Mouse (Mus musculus) CD4-positive, CD25-positive, alpha-beta regulatory T cell, adult 2 months (primary cell): ENCODE data around the gene Slc7a6.

Experiments used
- DNase-seq: peaks from one replicate; pipeline ENCODE4 v3.0.0-alpha.2; 2012; ENCODE audit warnings: low read depth, low spot score

The Slc7a6 gene

DNA sequence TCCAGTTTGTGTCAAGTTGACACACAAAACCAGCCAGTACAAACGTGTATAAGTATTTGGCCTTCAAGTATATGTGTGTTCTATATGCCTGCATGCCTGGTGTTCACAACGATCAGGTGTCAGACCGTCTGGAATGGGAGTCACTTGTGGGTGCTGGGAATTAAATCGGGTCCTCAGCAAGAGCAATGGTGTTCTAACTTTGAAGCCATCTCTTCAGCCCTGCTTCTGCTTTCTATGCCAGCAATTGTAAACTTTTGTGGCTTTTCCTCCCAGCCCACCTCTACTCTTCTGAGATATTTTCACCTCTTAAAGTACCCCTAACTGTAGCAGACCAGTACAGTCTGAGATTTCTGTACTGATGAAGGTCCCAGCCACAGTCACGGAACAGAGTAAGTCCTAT is 28.5 kb upstream of the Slc7a6 start:
- no peak for DNase-seq

DNA sequence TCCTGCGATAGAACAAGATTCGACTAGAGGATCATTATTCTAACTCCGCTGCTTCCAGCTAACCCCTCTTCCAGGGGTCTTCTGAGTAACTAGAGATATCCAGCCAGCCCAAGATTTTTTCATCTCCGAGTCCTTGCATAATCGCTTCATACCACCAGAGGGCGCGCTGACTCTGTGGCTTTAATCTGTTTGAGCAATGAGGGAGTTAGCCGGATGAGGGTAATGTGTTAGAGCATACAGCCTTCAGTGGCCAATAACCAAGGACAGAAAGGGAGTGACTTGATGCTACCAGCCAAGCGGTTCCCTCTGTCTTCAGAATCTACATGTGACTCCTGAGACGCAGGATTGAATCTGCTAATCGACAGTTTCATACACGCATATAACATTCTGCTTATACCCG is 27.9 kb upstream of the Slc7a6 start:
- DNase-seq = peak; percentile 91

DNA sequence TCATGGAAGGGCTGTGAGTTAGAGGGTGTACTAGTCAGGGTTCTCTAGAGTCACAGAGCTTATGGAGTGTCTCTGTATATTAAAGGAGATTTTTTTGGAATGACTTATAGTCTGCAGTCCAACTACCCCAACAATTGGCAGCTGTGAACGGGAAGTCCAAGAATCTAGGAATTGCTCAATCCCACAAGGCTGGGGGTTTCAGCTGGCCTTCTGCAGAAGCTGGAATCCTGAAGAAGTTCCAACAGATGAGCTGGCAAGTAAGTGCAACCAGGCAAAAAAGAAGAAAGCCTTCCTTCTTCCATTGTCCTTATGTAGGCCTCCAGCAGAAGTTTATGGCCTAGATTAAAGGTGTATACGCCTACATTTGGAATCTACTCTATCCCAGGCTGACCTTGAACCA is 23.3 kb upstream of the Slc7a6 start:
- no peak for DNase-seq

DNA sequence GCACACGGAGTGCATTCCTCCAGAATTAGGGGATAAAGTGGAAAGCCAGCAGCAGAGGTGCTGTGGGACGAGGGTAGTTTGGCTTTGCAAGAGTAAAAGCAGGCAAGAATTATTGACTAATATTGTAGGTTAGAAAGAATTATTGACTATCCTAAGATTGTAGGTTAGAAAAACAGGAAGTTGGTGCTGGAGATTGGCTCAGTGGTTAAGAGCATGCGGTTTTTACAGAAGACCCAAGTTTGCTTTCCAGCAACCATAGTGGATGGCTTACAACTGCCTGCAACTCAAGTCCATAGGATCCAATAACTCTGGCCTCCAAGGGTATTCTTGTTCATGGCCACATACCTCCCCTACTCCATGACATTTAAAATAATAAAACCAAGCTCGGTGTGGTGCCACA is 22.6 kb upstream of the Slc7a6 start:
- no peak for DNase-seq

DNA sequence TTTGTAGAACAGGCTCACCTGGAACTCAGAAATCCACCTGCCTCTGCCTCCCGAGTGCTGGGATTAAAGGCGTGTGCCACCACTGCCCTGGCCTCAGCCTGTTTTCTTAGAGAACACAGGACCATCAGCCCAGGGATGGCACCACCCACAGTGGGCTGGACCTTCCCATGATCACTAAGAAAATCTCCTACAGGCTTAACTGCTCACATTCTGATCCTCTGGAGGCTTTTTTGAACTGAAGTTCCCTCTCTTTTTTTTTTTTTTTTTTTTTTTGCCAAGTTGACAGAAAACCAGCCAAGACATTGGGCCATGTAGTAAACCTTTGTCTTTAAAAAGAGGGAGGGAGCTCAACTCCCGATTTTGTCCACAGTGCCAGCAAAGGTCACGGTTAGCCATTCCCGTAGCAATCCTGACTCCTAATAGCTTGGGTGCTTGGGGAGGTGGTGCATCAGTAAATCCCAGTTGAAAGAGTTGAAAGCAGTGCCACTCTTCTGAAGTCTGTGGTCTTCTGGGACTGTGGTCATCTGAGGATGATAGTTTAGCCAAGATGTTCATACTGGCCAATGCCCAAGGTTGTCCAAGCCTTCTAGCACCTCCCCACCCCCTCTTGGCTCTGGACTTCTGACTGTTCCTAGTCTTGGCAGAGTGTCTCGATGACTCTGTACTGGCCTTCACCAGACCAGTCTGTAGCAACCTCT is 20.6 kb upstream of the Slc7a6 start:
- no peak for DNase-seq

DNA sequence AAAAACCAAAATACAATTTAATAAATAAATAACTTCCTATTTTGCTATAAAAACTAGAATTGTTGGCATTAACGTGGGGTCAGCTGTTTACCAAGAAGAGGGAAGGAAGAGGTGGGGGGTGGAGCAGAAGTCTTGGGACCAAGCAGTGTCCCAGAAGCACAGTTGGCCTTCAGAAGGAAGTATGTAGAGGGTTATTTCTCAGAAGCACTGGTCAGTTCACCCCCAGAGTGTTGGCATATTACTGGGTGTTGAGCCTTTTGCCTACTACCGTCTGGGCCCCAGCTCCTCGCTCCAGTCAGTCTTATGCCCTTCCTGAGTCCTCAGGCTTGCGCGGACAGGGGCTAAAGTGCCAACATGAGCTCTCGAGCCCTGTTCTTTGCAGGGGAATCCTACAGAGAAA is 19.6 kb upstream of the Slc7a6 start:
- no peak for DNase-seq

DNA sequence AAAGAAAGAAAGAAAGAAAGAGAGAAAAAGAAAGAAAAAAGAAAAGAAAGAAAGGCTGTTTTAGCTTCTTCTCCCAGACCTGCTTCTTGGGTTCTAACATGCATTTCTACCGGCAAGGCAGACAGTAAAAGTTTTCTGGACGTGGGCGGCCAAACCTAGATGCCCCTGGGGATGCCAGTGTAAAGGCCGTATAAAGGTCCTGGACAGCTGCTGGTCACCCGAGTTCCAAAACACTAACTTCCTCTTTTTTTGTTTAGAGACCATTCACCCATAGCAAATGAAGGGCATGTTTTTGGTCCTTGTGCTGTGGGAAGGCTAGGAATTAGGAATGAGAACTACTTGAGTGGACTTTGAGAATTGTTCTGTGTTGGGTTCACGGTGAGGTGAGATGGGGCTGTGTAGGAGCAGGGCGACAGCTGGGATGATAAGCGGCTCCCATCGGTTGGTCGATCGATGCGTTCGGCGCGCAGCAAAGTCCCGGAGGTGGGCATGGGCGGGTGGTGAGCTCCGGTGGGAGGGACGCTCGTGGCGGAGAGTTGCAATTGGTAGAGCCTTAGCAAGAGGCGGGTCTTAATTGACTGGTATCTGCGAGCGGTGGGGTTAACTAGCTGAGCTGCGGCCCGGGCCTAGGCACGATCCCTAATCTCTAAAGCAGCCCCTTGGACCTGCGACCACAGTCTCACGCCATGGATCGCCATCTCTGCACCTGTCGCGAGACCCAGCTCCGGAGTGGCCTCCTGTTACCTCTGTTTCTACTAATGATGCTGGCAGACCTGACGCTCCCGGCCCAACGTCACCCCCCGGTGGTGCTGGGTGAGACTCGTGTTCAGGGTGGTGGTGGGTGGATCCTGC is 18.6 kb upstream of the Slc7a6 start, which contains the start of gene Pla2g15:
Gene Pla2g15 (plus strand): TSS at position 599 of the 852 bp plus-strand sequence.
- DNase-seq = peak; percentile 95

DNA sequence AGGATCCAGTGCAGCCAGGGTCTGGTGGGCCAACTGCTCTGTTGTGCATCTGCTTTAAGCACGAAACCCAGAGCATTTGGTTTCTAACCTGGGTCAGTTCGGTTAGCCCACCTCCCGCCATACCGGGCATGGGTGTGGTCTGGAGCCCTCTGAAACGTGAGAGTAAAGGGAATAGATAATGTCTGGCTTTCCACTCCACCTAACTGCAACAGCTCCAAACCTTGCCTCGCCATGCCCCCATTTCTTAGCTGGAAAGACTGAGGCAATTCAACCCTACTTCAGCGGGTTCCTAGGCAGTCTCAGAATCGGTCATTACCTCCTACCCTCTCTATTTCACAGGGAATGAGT is 18.0 kb upstream of the Slc7a6 start:
- DNase-seq = no peak

DNA sequence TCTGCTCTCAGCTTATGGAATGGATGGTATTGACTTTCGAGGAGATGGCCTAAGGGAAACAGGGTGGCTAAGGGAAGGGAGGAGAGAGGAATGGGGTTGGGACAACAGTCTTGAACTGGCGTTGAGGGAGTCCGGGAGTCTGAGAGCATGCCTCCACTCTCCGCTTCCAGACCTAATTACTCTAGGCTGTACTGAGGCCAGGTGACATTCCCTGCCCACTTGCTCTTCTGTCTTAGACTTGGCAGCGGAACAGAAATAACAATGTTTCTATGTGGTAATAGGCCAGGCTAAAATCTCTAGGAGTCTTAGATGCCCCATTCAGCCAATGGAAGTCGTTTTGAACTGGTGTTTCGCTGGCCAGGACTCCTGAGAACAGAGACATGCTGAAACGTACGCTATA is 17.6 kb upstream of the Slc7a6 start:
- no peak for DNase-seq

DNA sequence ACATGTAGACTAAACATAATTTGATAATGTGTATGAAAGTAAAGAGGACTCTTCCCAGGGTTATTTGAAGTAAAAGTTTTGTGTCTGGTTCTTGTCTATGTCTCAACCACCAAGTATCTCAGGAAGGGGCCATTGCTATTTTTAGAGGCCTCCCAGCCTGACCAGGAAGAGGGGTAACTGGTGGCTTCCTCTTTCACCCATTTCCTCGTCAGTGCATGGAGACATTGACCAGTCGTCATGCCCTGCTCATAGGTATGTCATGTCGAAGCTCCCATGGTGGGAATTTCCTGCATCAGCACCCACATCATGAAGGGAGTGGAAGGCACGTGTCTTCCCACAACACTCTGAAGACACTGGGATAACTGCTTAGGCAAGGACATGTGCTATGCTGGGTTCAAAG is 15.8 kb upstream of the Slc7a6 start:
- DNase-seq = no peak

DNA sequence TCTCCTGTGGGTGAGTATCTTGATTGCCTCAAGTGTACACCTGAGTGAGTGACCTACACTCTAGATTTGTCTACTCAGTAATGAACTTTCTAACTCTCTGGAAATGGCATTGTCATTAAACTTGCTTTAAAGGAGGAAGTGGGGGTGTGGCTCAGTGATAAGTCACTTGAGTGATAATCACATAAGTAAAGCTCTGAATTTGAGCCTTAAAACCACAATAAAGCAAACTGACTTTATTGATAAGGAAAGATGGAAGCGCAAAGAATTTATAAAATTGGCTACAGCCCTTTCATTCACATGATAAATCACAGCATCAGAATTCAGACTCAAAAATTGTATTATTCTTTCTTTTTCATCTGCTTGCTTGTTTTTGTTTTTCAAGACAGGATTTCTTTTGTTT is 11.2 kb upstream of the Slc7a6 start:
- DNase-seq = no peak

DNA sequence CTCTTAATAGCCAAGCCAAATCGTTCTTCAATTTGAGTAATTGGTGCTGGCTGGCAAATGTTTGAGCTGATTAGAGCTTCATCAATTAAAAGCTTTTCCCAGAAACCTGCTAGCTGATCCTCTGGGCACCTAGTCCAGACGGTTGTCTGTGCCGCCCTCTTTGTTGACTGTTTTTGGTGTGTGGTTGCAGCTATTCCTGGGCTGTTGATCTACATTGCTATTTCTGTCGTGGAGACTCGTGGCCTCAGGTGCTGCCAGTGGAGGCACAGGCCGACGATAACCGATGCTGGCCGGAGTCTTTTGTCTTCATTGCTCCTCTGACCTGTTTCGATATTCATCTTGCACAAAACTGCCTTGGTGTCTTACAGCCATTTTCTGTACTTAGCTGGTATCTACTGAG is 10.3 kb upstream of the Slc7a6 start:
- DNase-seq = no peak

DNA sequence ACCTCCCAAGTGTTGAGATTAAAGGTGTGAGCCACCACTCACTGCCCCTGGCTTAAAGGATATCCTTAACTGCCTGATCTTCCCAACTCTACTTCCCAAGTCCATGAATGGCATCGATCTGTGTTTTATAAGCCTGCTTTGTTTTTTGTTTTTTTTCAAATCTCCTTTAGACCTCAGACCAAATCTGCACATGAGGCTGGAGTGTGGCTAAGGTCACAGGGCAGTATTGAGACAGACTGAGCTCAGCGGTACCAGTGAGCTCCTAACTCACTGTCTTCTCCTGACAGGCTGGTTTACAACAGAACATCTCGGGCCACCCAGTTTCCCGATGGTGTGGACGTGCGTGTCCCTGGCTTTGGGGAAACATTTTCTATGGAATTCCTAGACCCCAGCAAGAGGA is 8.8 kb upstream of the Slc7a6 start:
- DNase-seq = no peak

DNA sequence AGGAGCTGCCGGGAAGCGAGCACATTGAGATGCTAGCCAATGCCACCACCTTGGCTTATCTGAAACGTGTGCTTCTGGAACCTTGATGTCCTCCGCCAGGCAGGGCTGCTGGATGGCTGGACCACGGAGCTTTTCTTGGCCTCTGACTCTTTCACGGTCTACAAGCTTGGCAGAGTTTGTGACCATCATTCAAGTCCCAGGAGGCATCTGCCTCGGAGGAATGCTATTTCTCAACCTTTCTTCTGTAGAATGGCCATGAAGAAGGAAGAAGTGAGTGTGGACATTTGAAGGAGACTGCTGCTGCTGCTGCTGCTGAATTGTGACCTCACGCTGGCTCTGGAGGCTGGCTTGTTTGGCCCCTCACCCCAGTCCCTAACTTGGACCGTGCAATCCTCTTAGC is 5.4 kb upstream of the Slc7a6 start:
- no peak for DNase-seq

DNA sequence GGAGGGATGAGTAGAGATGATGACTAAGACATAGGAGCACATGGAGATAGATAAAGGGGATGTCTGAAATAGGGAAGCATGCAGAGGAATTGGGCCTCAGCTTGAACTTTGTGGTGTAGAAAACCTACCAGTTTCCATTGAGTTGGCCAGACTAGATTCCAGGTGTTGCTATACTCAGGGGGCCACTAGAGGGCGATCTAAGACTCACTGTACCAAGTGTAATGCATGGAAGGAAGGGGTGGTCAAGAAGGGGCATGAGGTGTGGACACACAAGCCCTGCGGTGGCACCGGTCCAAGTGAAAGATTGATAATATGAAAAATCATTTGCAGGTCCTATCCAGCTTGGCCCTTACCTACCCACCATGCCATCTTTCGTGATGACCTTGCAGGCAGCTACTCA is 3.2 kb upstream of the Slc7a6 start:
- peak; percentile 83 for DNase-seq

DNA sequence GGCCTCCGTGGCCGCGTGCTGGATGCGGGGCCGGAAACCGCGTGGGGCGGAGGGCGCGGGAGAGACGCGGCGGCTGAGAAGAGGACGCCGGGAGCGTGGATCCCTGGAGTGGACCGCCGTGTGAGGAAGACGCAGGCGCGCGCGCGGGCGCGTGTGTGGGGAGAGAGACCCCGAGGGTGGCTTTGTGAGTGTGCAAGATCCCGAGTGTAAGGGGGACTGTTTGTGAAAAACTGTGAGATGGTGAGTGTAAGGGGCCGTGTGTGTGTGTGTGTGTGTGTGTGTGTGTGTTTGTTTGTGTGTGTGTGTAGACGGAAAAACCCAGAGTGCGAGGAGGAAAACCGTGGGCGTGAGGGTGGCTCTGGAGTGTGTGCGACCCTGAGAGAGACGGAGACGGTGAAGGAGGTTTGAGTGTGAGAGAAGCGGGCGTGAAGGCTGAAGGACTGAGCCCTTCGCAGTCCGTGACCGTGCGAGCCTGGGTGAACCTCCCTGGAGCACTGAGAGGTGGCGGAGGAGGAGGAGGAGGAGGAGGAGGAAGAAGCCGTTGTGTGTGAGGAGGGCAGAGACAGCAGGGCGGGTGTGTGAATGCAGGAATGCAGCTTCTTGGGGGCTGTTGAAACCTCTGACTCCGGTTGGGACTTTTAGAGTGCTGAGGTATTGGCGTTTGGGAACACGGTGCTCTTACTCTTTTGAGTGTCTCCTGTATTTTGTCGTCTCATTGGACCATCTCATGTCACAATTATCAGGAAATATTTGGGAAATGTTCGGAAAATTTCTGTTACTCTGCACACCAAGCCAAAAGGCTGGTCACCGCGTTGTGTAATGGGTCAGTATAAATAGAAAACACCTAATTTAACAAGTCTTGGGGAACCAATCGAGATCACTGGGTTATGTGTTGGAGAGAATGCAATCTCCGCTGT is 618 bp downstream of the Slc7a6 start:
- no peak for DNase-seq

DNA sequence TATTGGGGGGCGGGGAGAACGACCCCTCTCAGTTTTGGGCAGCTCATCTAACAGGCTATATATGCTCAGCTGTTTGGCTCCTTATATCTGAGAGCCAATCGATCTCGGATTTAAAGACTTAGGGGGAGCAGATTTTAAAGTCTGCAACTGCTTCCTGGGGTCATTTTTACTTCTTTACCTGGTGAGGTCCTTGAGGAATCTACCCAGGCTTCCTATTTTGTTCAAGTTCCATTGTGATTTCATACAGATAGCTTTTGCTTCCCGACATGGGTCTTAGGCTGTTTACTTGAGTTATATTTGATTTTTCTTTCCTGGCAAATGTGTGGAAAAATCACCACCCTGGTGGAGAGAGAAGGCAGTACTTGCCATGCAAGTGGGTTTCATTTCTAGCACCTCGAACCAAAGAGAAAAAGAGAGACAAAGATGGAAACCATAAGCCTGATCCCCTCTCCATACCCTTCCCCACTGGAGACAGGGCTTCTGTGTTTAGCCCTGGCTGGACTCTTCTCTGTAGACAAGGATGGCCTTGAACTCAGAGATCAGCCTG is 1.4 kb downstream of the Slc7a6 start:
- DNase-seq = peak; percentile 26

DNA sequence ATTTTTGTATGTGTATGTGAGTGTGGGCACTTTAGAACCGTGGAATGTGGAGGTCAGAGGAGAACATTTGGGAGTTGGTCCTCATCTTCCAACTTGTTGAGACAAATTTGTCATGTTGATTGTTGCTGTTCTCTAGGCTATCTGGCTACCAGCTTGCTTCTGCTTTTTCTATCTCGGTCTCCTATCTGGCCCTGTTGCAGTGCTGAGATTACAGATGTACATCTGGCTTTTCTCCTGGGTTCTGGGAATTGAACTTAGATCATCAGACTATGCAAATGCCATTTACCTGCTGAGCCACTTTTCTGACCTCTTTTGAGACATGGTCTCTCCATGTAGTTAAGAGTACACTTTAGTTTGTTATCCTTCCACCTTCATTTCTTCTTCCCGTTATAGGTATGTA is 4.9 kb downstream of the Slc7a6 start:
- DNase-seq = no peak

DNA sequence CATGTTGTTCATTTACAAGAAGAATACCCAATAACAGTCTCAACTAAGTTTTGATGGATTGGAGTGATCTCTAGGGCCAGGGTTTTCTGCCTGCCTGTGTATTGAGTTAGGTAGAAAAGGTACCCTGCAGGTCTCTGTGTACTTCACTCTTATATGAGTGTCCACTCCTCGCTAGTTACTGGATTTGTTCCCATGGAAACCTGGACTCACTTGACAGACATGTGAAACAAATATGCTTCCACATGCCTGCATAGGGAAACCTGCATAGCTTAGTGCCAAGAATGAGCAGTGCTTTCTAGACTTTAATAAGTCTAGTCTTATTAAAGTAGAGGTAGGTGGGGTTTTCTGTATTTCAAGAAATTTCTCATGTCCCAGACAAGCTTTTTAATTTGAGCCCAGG is 8.2 kb downstream of the Slc7a6 start:
- no peak for DNase-seq

DNA sequence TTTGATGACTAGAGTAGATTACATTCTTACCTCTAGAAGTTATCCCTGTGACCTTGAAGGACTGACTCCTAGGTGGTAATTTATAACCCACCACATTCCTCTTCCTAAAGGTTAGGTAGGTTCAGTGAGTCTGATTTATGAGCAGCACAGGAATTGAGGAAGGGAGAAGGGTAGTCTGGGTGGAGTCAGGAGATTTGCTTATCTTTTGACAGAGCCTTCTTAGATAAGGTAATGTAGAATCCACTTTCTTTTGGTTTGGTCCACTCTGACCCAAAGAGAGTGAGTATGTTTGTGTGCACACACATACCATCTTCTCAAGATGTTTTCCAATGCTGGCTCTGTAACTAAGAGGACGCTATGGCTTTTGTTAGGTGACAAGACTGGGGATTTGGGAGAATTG is 8.9 kb downstream of the Slc7a6 start:
- DNase-seq = no peak

DNA sequence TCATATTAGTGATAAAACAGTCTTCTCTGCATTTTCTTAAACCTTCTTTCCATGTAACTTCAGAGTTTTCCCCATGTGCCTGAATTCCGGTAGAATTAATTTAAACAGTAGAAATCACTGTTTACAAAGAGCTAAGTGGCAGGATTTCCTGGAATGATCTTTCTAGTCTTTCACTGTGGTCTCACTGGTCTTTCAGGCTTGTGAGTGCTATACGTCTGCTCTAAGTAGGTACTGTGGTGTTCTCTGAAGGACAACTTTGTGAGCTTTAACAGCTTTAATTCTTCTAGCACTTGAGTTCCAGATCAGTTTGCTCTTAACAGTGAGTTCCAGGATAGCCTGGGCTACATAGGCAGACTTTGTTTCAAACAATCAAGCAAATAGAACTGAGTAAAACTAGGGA is 9.8 kb downstream of the Slc7a6 start:
- no peak for DNase-seq
